Mouse (Mus musculus) midbrain, postnatal 0 days (tissue): ENCODE data around the gene Ankrd11. TPM values are rescaled to one million over a fixed set of nuclear protein-coding genes. Genes with fewer than 3 reads are reported as not detected.

Experiments
- ATAC-seq: fragments of 200-750 bp; cut with Nextera tagmentation; 2 replicates; pipeline ENCODE4 v1.8.0; 2017; ENCODE audit warnings: moderate number of reproducible peaks, mild to moderate bottlenecking, moderate TSS enrichment, moderate library complexity; ENCODE audit not compliant: low FRiP score
- DNase-seq: peaks from one replicate; pipeline ENCODE4 v3.0.0-alpha.2; 2015; ENCODE audit warnings: low spot score
- H3K27ac ChIP-seq: fragments of 300-500 bp; sonication (generic); 2 replicates; pipeline ENCODE4 v1.5.1; 2014; ENCODE audit warnings: low read depth, mild to moderate bottlenecking, low read length, mixed read lengths
- H3K27me3 ChIP-seq: fragments of 300-500 bp; sonication (generic); 2 replicates; pipeline ENCODE4 v1.6.1; 2014; ENCODE audit warnings: low read length, control low read depth, mixed read lengths; ENCODE audit not compliant: insufficient read depth
- H3K36me3 ChIP-seq: fragments of 300-500 bp; sonication (generic); 2 replicates; pipeline ENCODE4 v1.6.1; 2014; ENCODE audit warnings: low read length, control low read depth, mixed read lengths; ENCODE audit not compliant: insufficient read depth
- H3K4me1 ChIP-seq: fragments of 300-500 bp; sonication (generic); 2 replicates; pipeline ENCODE4 v1.6.1; 2014; ENCODE audit warnings: mild to moderate bottlenecking, control low read depth, antibody characterized with exemption, low read length, mixed read lengths; ENCODE audit not compliant: insufficient read depth
- H3K4me2 ChIP-seq: fragments of 300-500 bp; sonication (generic); 2 replicates; pipeline ENCODE4 v1.6.1; 2014; ENCODE audit warnings: low read depth, mild to moderate bottlenecking, low read length, mixed read lengths; ENCODE audit not compliant: poor library complexity, severe bottlenecking
- H3K4me3 ChIP-seq: fragments of 300-500 bp; sonication (generic); 2 replicates; pipeline ENCODE4 v1.5.1; 2014; ENCODE audit warnings: low read depth, mild to moderate bottlenecking, low read length, moderate library complexity
- H3K9ac ChIP-seq: fragments of 300-500 bp; sonication (generic); replicated peaks from 2 replicates; pipeline ENCODE4 v1.6.1; 2014; ENCODE audit warnings: mild to moderate bottlenecking, low read length, moderate library complexity, mixed read lengths; ENCODE audit not compliant: poor library complexity, severe bottlenecking
- H3K9me3 ChIP-seq: fragments of 300-500 bp; sonication (generic); 2 replicates; pipeline ENCODE4 v1.6.1; 2016; ENCODE audit warnings: low read length, control low read depth
- CTCF ChIP-seq: IDR thresholded peaks from 2 replicates; pipeline ENCODE4 v1.5.1; 2016; ENCODE audit warnings: antibody characterized with exemption, mild to moderate bottlenecking
- WGBS: fragments of 180-500 bp; shearing (Covaris S2); extraction: QIAGEN DNeasy Blood & Tissue Kit; methylation state at CpG from one replicate; pipeline ENCODE4 v1.1.7; 2014; 5-methylcytosine and 5-hydroxymethylcytosine counted together
- polyA plus RNA-seq: library from polyadenylated mRNA; unstranded; fragments of >200 nt; fragmentation: Nextera tagmentation; extraction: Ambion mirVana; gene quantifications from 2 replicates; pipeline ENCODE4 v1.2.1, GENCODE M21; 2015
- total RNA-seq: library from RNA; depleted of rRNA; stranded (reverse); fragments of >200 nt; gene quantifications from 2 replicates; pipeline ENCODE4 v1.2.3, GENCODE M21; 2014

The Ankrd11 gene
- total and polyA plus RNA-seq, 2 experiments from 2014 or later = 78.7 to 98.3 TPM

GRCm38 (mm10) chr8:122932561-122932959 lies 109.5 kb downstream of the Ankrd11 start:
- Histone ChIP-seq H3K27me3 (no peaks in the 10 kb centered on the region), H3K36me3 (no peaks in the 10 kb centered on the region), H3K4me2 (no peak overlapping the region), H3K4me1 (peaks cover 4% of the 10 kb centered on the region; the same call in 1 of the 2 replicates), H3K9ac (no peak overlapping the region), H3K27ac (peak overlapping the region; percentile 49), H3K9me3 (no peaks in the 10 kb centered on the region), H3K4me3 (no peak overlapping the region)
- TF ChIP-seq CTCF = no peak
- ATAC-seq = no peak
- no peak for DNase-seq
- WGBS = 83% methylated on average over 2 of the region's 2 CpGs

DNA sequence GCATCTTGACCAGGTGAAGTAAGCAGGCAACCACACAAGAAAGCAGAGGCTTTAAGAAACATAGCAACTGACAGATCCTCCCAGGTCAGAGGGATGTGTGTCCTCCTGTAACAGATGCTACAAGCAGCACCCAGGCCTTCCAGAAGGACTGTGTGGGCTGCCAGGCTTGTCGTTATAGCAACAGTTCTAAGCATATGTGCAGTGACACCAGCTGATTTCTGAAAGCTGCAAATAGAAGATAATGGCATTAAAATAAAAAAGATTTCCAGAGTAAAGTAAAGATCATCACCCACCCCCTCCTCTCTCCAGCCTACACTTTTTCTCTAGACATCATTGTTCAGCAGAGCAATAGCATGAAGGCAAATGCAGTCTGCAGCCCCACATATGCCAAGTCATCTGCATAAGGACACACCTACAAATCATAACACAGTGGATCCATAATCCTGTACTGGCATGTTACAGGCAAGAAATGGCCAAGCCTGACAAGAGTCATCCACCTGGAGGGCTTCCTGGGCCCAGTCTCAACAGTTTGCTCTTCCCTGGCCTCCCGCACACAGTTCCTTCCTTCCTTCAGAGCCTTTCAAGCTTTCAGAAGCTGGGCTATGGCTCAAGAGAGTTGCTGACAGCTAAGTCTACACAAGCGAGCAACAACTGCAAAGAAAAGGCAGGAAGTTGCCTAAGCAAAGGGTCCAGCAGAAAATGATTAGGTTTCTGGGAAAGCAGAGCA lies 110.1 kb downstream of the Ankrd11 start:
- Histone ChIP-seq H3K27me3 (no peaks in the 10 kb centered on the region), H3K9me3 (no peaks in the 10 kb centered on the region), H3K36me3 (no peaks in the 10 kb centered on the region), H3K27ac (peak overlapping the region; percentile 49), H3K4me3 (no peak overlapping the region), H3K9ac (no peak overlapping the region), H3K4me1 (peaks cover 4% of the 10 kb centered on the region; the same call in 1 of the 2 replicates), H3K4me2 (no peak overlapping the region)
- no peak for TF ChIP-seq CTCF
- no peak for ATAC-seq
- DNase-seq = peak; percentile 56
- 59% methylated on average over 3 of the region's 3 CpGs for WGBS

- Histone ChIP-seq H3K9ac (no peak overlapping the region), H3K27me3 (no peaks in the 10 kb centered on the region), H3K36me3 (no peaks in the 10 kb centered on the region), H3K4me3 (no peak overlapping the region), H3K27ac (0 out of 2 replicates have a peak overlapping the region, but pooled peaks have one; percentile 18), H3K4me1 (peaks cover 2% of the 10 kb centered on the region; the same call in 1 of the 2 replicates), H3K9me3 (no peaks in the 10 kb centered on the region), H3K4me2 (no peak overlapping the region)
- no peak for TF ChIP-seq CTCF
- ATAC-seq = no peak
- DNase-seq = no peak
- 85% methylated on average over 7 of the region's 7 CpGs for WGBS
These were observed 113.3 kb downstream of the Ankrd11 start for GRCm38 (mm10) chr8:122928631-122929224.

- H3K4me3 ChIP-seq = no peak overlapping the region
- H3K9me3 ChIP-seq = no peaks in the 10 kb centered on the region
- WGBS = 86% methylated on average over 3 of the region's 3 CpGs
- H3K36me3 ChIP-seq = no peaks in the 10 kb centered on the region
- no peak for DNase-seq
- H3K4me1 ChIP-seq = peaks cover 6% of the 10 kb centered on the region; the same call in 1 of the 2 replicates
- ATAC-seq = no peak
- TF ChIP-seq CTCF = no peak
- no peak overlapping the region for H3K4me2 ChIP-seq
- no peak overlapping the region for H3K9ac ChIP-seq
- no peaks in the 10 kb centered on the region for H3K27me3 ChIP-seq
- no peak overlapping the region for H3K27ac ChIP-seq
These were observed 114.2 kb downstream of the Ankrd11 start for GRCm38 (mm10) chr8:122927841-122928240.

DNA sequence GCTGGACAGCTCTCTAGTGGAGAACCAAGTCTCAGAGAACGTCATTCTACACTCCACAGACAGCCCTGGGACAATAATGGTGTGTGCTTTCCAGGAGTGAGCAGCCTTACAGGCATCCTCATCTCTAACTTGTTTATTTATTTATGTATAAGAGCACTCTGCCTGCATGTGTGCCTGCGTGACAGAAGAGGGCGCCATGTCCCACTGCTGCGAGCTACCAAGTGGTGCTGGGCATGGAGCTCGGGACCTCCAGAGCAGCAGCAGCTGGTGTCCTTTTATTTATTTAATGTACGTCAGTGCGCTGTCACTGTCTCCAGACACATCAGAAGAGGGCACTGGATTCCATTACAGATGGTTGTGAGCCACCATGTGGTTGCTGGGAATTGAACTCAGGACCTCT lies 115.3 kb downstream of the Ankrd11 start:
- H3K9ac ChIP-seq = no peak overlapping the region
- H3K27ac ChIP-seq = no peak overlapping the region
- H3K4me2 ChIP-seq = no peak overlapping the region
- no peak for DNase-seq
- no peak overlapping the region for H3K4me3 ChIP-seq
- 82% methylated on average over 7 of the region's 7 CpGs for WGBS
- H3K36me3 ChIP-seq = no peaks in the 10 kb centered on the region
- no peaks in the 10 kb centered on the region for H3K27me3 ChIP-seq
- TF ChIP-seq CTCF = peak; percentile 38
- no peaks in the 10 kb centered on the region for H3K9me3 ChIP-seq
- H3K4me1 ChIP-seq = peaks cover 6% of the 10 kb centered on the region; the same call in 1 of the 2 replicates
- no peak for ATAC-seq
